Comparison of ENCODE assay signal across 24 mouse cellular contexts in genomic region chr17:17393300-17393699, GRCm38 (mm10). TPM values are rescaled to one million over a fixed set of nuclear protein-coding genes. Genes with fewer than 3 reads are reported as not detected.
DNase-seq lines count a peak whose midpoint lies in the region; ATAC-seq and TF ChIP-seq lines count a peak whose summit lies in the region.
"Had no signal": no experiment of that assay in that cellular context is flagged by ENCODE, and none has a peak within 500 bp of the region (broad histone marks: within the 10 kb centered on the region; RNA-seq: fewer than 3 reads in every experiment).

No protein-coding gene starts in this region.

- TF ChIP-seq POLR2A in brain, embryonic 14.5 days (IDR thresholded peaks at IDR 0.05; ENCODE audit: borderline replicate concordance, extremely low read depth, insufficient read depth, insufficient read length, poor library complexity, severe bottlenecking): no peak

- no peak overlapping the region for H3K4me2 ChIP-seq in forebrain, embryonic 13.5 days
- no peak overlapping the region for H3K4me2 ChIP-seq in forebrain, postnatal 0 days (ENCODE audit: low read depth)
- H3K4me2 ChIP-seq: embryonic facial prominence, embryonic 12.5 days; intestine, embryonic 15.5 days; limb, embryonic 13.5 days; liver, embryonic 12.5 days; midbrain, embryonic 12.5 days; neural tube, embryonic 13.5 days; stomach, embryonic 15.5 days had no signal

- H3K4me1 ChIP-seq in forebrain, embryonic 13.5 days: peaks cover 16% of the 10 kb centered on the region
- peaks cover 20% of the 10 kb centered on the region for H3K4me1 ChIP-seq in forebrain, embryonic 10.5 days
- H3K4me1 ChIP-seq in forebrain, postnatal 0 days (ENCODE audit: insufficient read depth): no peaks in the 10 kb centered on the region
- H3K4me1 ChIP-seq: embryonic facial prominence, embryonic 12.5 days; hindbrain, embryonic 10.5 days; intestine, embryonic 15.5 days; limb, embryonic 13.5 days; liver, embryonic 12.5 days; neural tube, embryonic 13.5 days; stomach, embryonic 15.5 days had no signal

- H3K9me3 ChIP-seq in forebrain, embryonic 13.5 days (replicated peaks): no peaks in the 10 kb centered on the region
- H3K9me3 ChIP-seq in forebrain, embryonic 10.5 days: no peaks in the 10 kb centered on the region
- no peaks in the 10 kb centered on the region for H3K9me3 ChIP-seq in forebrain, postnatal 0 days (ENCODE audit: low read length)
- H3K9me3 ChIP-seq: embryonic facial prominence, embryonic 12.5 days; hindbrain, embryonic 10.5 days; intestine, embryonic 15.5 days; limb, embryonic 13.5 days; liver, embryonic 12.5 days; midbrain, embryonic 12.5 days; neural tube, embryonic 13.5 days; stomach, embryonic 15.5 days had no signal

- H3K36me3 ChIP-seq in forebrain, embryonic 13.5 days (ENCODE audit: poor library complexity, severe bottlenecking): peaks cover 31% of the 10 kb centered on the region
- peaks cover 72% of the 10 kb centered on the region for H3K36me3 ChIP-seq in forebrain, embryonic 10.5 days (replicated peaks)
- H3K36me3 ChIP-seq in forebrain, postnatal 0 days (ENCODE audit: insufficient read depth): peaks cover 21% of the 10 kb centered on the region

- no peak overlapping the region for H3K27ac ChIP-seq in forebrain, embryonic 13.5 days
- no peak overlapping the region for H3K27ac ChIP-seq in forebrain, embryonic 10.5 days
- no peak overlapping the region for H3K27ac ChIP-seq in forebrain, postnatal 0 days (ENCODE audit: low read depth, low read length)
- H3K27ac ChIP-seq: embryonic facial prominence, embryonic 12.5 days; hindbrain, embryonic 10.5 days; intestine, embryonic 15.5 days; limb, embryonic 13.5 days; liver, embryonic 12.5 days; midbrain, embryonic 12.5 days; neural tube, embryonic 13.5 days; stomach, embryonic 15.5 days had no signal

- no peak overlapping the region for H3K4me3 ChIP-seq in forebrain, embryonic 13.5 days
- no peak overlapping the region for H3K4me3 ChIP-seq in forebrain, embryonic 10.5 days
- no peak overlapping the region for H3K4me3 ChIP-seq in forebrain, postnatal 0 days (ENCODE audit: low read depth, low read length)
- H3K4me3 ChIP-seq: embryonic facial prominence, embryonic 12.5 days; hindbrain, embryonic 10.5 days; intestine, embryonic 15.5 days; limb, embryonic 13.5 days; liver, embryonic 12.5 days; midbrain, embryonic 12.5 days; neural tube, embryonic 13.5 days; stomach, embryonic 15.5 days had no signal

- DNase-seq in forebrain, embryonic 10.5 days (ENCODE audit: extremely low spot score, low spot score): no peak
- peak; percentile 39 to 62 for DNase-seq in layer of hippocampus, adult 18-20 months (ENCODE audit: low spot score in 2 of 2)
- DNase-seq in layer of hippocampus, postnatal 10 days (ENCODE audit: low spot score in 2 of 2): no peak
- peak; percentile 81 for DNase-seq in brain, embryonic 14.5 days (ENCODE audit: low read depth)
- no peak for DNase-seq in forebrain, postnatal 0 days
- no peak for DNase-seq in spleen, postnatal 36 days (ENCODE audit: low spot score in 2 of 2)
- DNase-seq: adrenal gland, postnatal 25 days; gastrocnemius, postnatal 10 days; heart, postnatal 14 days had no signal

- ATAC-seq in forebrain, embryonic 13.5 days: peak; percentile 57; the same call in 1 of the 2 replicates
- peak; percentile 56 for ATAC-seq in forebrain, postnatal 0 days
- no peak for ATAC-seq in megakaryocyte-erythroid progenitor cell, adult 5-6 weeks (replicated peaks; ENCODE audit: low FRiP score, low TSS enrichment, poor library complexity, severe bottlenecking)
- ATAC-seq: hindbrain, embryonic 16.5 days; intestine, embryonic 15.5 days had no signal

- TF ChIP-seq CTCF in brain, embryonic 14.5 days (IDR thresholded peaks at IDR 0.05; ENCODE audit: borderline replicate concordance, extremely low read depth, insufficient read depth, insufficient read length): no peak
- no peak for TF ChIP-seq CTCF in forebrain, postnatal 0 days (IDR thresholded peaks at IDR 0.05; ENCODE audit: low read depth)

- 75% methylated on average over 6 of the region's 6 CpGs for WGBS in forebrain, embryonic 13.5 days
- 93% methylated on average over 6 of the region's 6 CpGs for WGBS in forebrain, embryonic 10.5 days
- 49% methylated on average over 6 of the region's 6 CpGs for WGBS in forebrain, postnatal 0 days

- H3K27me3 ChIP-seq in forebrain, embryonic 13.5 days: no peaks in the 10 kb centered on the region
- no peaks in the 10 kb centered on the region for H3K27me3 ChIP-seq in forebrain, embryonic 10.5 days (ENCODE audit: poor library complexity, severe bottlenecking)
- no peaks in the 10 kb centered on the region for H3K27me3 ChIP-seq in forebrain, postnatal 0 days (ENCODE audit: insufficient read depth, low read length)
- H3K27me3 ChIP-seq: embryonic facial prominence, embryonic 12.5 days; intestine, embryonic 15.5 days; limb, embryonic 13.5 days; liver, embryonic 12.5 days; midbrain, embryonic 12.5 days; neural tube, embryonic 13.5 days; stomach, embryonic 15.5 days had no signal

- no peak overlapping the region for H3K9ac ChIP-seq in forebrain, embryonic 13.5 days
- H3K9ac ChIP-seq in forebrain, postnatal 0 days: no peak overlapping the region
- H3K9ac ChIP-seq: embryonic facial prominence, embryonic 12.5 days; intestine, embryonic 15.5 days; limb, embryonic 13.5 days; liver, embryonic 12.5 days; liver, postnatal 0 days; midbrain, embryonic 12.5 days; neural tube, embryonic 13.5 days; stomach, embryonic 15.5 days had no signal

RNA-seq across cellular contexts. Expression of gene Lix1, which starts 9.2 kb away (rescaled TPM):
- 57.7 and 59.1 TPM in 2 replicates for polyA plus RNA-seq in forebrain, embryonic 13.5 days (2015; fragmentation: Nextera tagmentation; extraction: Ambion mirVana)
- 104 and 105 TPM in 2 replicates for polyA plus RNA-seq in forebrain, embryonic 10.5 days (2016; fragmentation: Nextera tagmentation; extraction: Ambion mirVana)
- total RNA-seq in layer of hippocampus, adult 18-20 months (2021): 10 to 100 TPM; 70.2 to 70.6 TPM
- 10 to 100 TPM; 77.0 to 78.5 TPM for total RNA-seq in layer of hippocampus, postnatal 10 days (2021)
- 10.3 and 15.1 TPM in 2 replicates for polyA plus RNA-seq in brain, embryonic 14.5 days (2012; rRNA removed)
- 27.5 and 45.4 TPM in 2 replicates for total RNA-seq in forebrain, postnatal 0 days (2014; rRNA removed)
- polyA plus RNA-seq in forebrain, postnatal 0 days (2015; fragmentation: Nextera tagmentation; extraction: Ambion mirVana): 25.1 and 33.0 TPM in 2 replicates
- total RNA-seq in megakaryocyte-erythroid progenitor cell, adult 5-6 weeks (2014; fragmentation: Nextera tagmentation): not detected in 2 replicates
- not detected in 2 replicates for total RNA-seq in megakaryocyte-erythroid progenitor cell, adult 5-6 weeks (2017)
- total RNA-seq: granulocyte monocyte progenitor cell, adult 5-6 weeks; megakaryocyte, adult 5-6 weeks had no signal
- polyA plus RNA-seq: small intestine, adult 2 months had no signal

RNA-seq across cellular contexts. Expression of gene Riok2, which starts 19.2 kb away (rescaled TPM):
- 29.3 and 32.9 TPM in 2 replicates for polyA plus RNA-seq in forebrain, embryonic 13.5 days (2015; fragmentation: Nextera tagmentation; extraction: Ambion mirVana)
- polyA plus RNA-seq in forebrain, embryonic 10.5 days (2016; fragmentation: Nextera tagmentation; extraction: Ambion mirVana): 33.2 and 33.4 TPM in 2 replicates
- total RNA-seq in layer of hippocampus, adult 18-20 months (2021): 10 to 100 TPM; 18.5 to 21.9 TPM
- 10 to 100 TPM; 19.3 to 21.0 TPM for total RNA-seq in layer of hippocampus, postnatal 10 days (2021)
- 24.7 and 29.3 TPM in 2 replicates for polyA plus RNA-seq in brain, embryonic 14.5 days (2012; rRNA removed)
- total RNA-seq in forebrain, postnatal 0 days (2014; rRNA removed): 30.6 and 31.0 TPM in 2 replicates
- polyA plus RNA-seq in forebrain, postnatal 0 days (2015; fragmentation: Nextera tagmentation; extraction: Ambion mirVana): 14.6 and 16.2 TPM in 2 replicates
- total RNA-seq in megakaryocyte-erythroid progenitor cell, adult 5-6 weeks (2014; fragmentation: Nextera tagmentation): 40.4 and 47.6 TPM in 2 replicates
- total RNA-seq in megakaryocyte-erythroid progenitor cell, adult 5-6 weeks (2017): 81.0 and 88.3 TPM in 2 replicates

Comparison
In these comparisons a context has a peak if more than half of its experiments do, and no peak if none do; other contexts are left out.
1. DNase-seq: peak in layer of hippocampus, adult 18-20 months (2 of 2) and brain, embryonic 14.5 days (single experiment); none in forebrain, embryonic 10.5 days (single experiment), layer of hippocampus, postnatal 10 days (0 of 2), forebrain, postnatal 0 days (single experiment) and spleen, postnatal 36 days (0 of 2).
2. RNA of gene Lix1, which starts 9.2 kb away (total RNA-seq): 77.0 to 78.5 TPM in layer of hippocampus, postnatal 10 days, 70.2 to 70.6 TPM in layer of hippocampus, adult 18-20 months and 27.5 to 45.4 TPM in forebrain, postnatal 0 days; not detected in megakaryocyte-erythroid progenitor cell, adult 5-6 weeks; every median in the first group is over 10 times any median in the second.